Mouse (Mus musculus): Measurements from ENCODE around the gene Stpg2. TPM values are rescaled to one million over a fixed set of nuclear protein-coding genes. Genes with fewer than 3 reads are reported as not detected.
"Not testable (repeated sequence)": the region's sequence is repeated elsewhere in the genome, so short reads cannot be mapped to it uniquely, and the experiment has no call there.

The Stpg2 gene
- total RNA-seq, 2 experiments from 2014 or later = 0.16 to 0.36 TPM

- DNase-seq (ENCODE audit: low spot score in 2 of 2) = no peak
Observed at GRCm38 (mm10) chr3:139419142-139419541, 213.6 kb downstream of the Stpg2 start.

GRCm38 (mm10) chr3:139442170-139442569 is 236.7 kb downstream of the Stpg2 start:
- no peak for DNase-seq (ENCODE audit: low spot score in 2 of 2)

GRCm38 (mm10) chr3:139495939-139496338 is 290.4 kb downstream of the Stpg2 start:
- no peak for DNase-seq (ENCODE audit: low spot score in 2 of 2)

- DNase-seq (ENCODE audit: low spot score in 2 of 2) = no peak
Observed at GRCm38 (mm10) chr3:139502216-139502615, 296.7 kb downstream of the Stpg2 start.

- DNase-seq (ENCODE audit: low spot score in 2 of 2) = peak; percentile 10 to 62
Observed at GRCm38 (mm10) chr3:139509275-139509985, 303.9 kb downstream of the Stpg2 start.

GRCm38 (mm10) chr3:139578496-139578895 is 373.0 kb downstream of the Stpg2 start:
- DNase-seq (ENCODE audit: low spot score in 2 of 2) = no peak

- DNase-seq (ENCODE audit: low spot score in 2 of 2) = no peak
Observed at GRCm38 (mm10) chr3:139581298-139581697, 375.8 kb downstream of the Stpg2 start.

- no peak for DNase-seq (ENCODE audit: low spot score in 2 of 2)
Observed at GRCm38 (mm10) chr3:139599508-139599907, 394.0 kb downstream of the Stpg2 start.

- DNase-seq (ENCODE audit: low spot score in 2 of 2) = not testable (repeated sequence)
Observed at GRCm38 (mm10) chr3:139608267-139608666, 402.8 kb downstream of the Stpg2 start.

GRCm38 (mm10) chr3:139614641-139615040 is 409.1 kb downstream of the Stpg2 start:
- DNase-seq (ENCODE audit: low spot score in 2 of 2) = no peak

GRCm38 (mm10) chr3:139615791-139616190 is 410.3 kb downstream of the Stpg2 start:
- DNase-seq (ENCODE audit: low spot score in 2 of 2) = peak; percentile 42 to 74

GRCm38 (mm10) chr3:139637887-139638286 is 432.4 kb downstream of the Stpg2 start:
- DNase-seq (ENCODE audit: low spot score in 2 of 2) = no peak

GRCm38 (mm10) chr3:139651505-139651904 is 446.0 kb downstream of the Stpg2 start:
- no peak for DNase-seq (ENCODE audit: low spot score in 2 of 2)

GRCm38 (mm10) chr3:139659416-139659815 is 453.9 kb downstream of the Stpg2 start:
- no peak for DNase-seq (ENCODE audit: low spot score in 2 of 2)

GRCm38 (mm10) chr3:139662241-139662640 is 456.7 kb downstream of the Stpg2 start:
- no peak for DNase-seq (ENCODE audit: low spot score in 2 of 2)

GRCm38 (mm10) chr3:139663712-139664245 is 458.3 kb downstream of the Stpg2 start:
- no peak for DNase-seq (ENCODE audit: low spot score in 2 of 2)

GRCm38 (mm10) chr3:139665047-139665446 is 459.6 kb downstream of the Stpg2 start:
- DNase-seq (ENCODE audit: low spot score in 2 of 2) = no peak

- no peak for DNase-seq (ENCODE audit: low spot score in 2 of 2)
Observed at GRCm38 (mm10) chr3:139676192-139676591, 470.7 kb downstream of the Stpg2 start.

- DNase-seq (ENCODE audit: low spot score in 2 of 2) = no peak
Observed at GRCm38 (mm10) chr3:139676723-139677122, 471.2 kb downstream of the Stpg2 start.

- DNase-seq (ENCODE audit: low spot score in 2 of 2) = not testable (repeated sequence)
Observed at GRCm38 (mm10) chr3:139704238-139704637, 498.7 kb downstream of the Stpg2 start.

- DNase-seq (ENCODE audit: low spot score in 2 of 2) = not testable (repeated sequence)
Observed at GRCm38 (mm10) chr3:139707396-139707795, 501.9 kb downstream of the Stpg2 start.

GRCm38 (mm10) chr3:139709794-139710193 is 504.3 kb downstream of the Stpg2 start:
- DNase-seq (ENCODE audit: low spot score in 2 of 2) = peak in 1 of 2 experiments; percentile 5

- DNase-seq (ENCODE audit: low spot score in 2 of 2) = no peak
Observed at GRCm38 (mm10) chr3:139728751-139729150, 523.3 kb downstream of the Stpg2 start.
